Comparison of ENCODE assay signal across 21 mouse cellular contexts in genomic region chr15:78510736-78511135, GRCm38 (mm10). TPM values are rescaled to one million over a fixed set of nuclear protein-coding genes. Genes with fewer than 3 reads are reported as not detected.
DNase-seq lines count a peak whose midpoint lies in the region; ATAC-seq and TF ChIP-seq lines count a peak whose summit lies in the region.
"Had no signal": no experiment of that assay in that cellular context is flagged by ENCODE, and none has a peak within 500 bp of the region (broad histone marks: within the 10 kb centered on the region; RNA-seq: fewer than 3 reads in every experiment).

No protein-coding gene starts in this region.

- 64% methylated on average over 6 of the region's 6 CpGs for WGBS in liver, postnatal 0 days (ENCODE audit: insufficient replicate concordance)
- WGBS in liver, embryonic 12.5 days (ENCODE audit: insufficient replicate concordance), result 68% methylated on average over 6 of the region's 6 CpGs

- no peak for TF ChIP-seq POLR2A in myocyte (IDR thresholded peaks at IDR 0.05; ENCODE audit: insufficient read length, low read depth)

- H3K79me3 ChIP-seq in C2C12 (ENCODE audit: low read depth), result no peaks in the 10 kb centered on the region

- H3K79me2 ChIP-seq in C2C12 (ENCODE audit: control insufficient read depth, insufficient read depth) (no peaks in the 10 kb centered on the region), myocyte (ENCODE audit: control insufficient read depth, insufficient read depth) (no peaks in the 10 kb centered on the region)

- H3K4me2 ChIP-seq in liver, postnatal 0 days (ENCODE audit: low read depth, low read length), result no peak overlapping the region
- no peak overlapping the region for H3K4me2 ChIP-seq in liver, embryonic 12.5 days
- H3K4me2 ChIP-seq in myocyte (ENCODE audit: low read depth), result peak overlapping the region; percentile 25
- H3K4me2 ChIP-seq: embryonic facial prominence, embryonic 12.5 days; hindbrain, embryonic 13.5 days; liver, embryonic 11.5 days had no signal

- no peak for TF ChIP-seq EP300 in liver, postnatal 0 days (IDR thresholded peaks at IDR 0.05; ENCODE audit: low read depth)

- TF ChIP-seq CTCF in liver, postnatal 0 days (IDR thresholded peaks at IDR 0.05; ENCODE audit: low read depth), result no peak
- TF ChIP-seq CTCF in C2C12 (IDR thresholded peaks at IDR 0.05; ENCODE audit: control insufficient read depth, insufficient read depth, insufficient read length), result no peak

- no peak for DNase-seq in liver, postnatal 0 days
- peak; percentile 56 for DNase-seq in T-cell, adult 2 months (ENCODE audit: low spot score)
- DNase-seq in embryo, embryonic 9.5 days (ENCODE audit: extremely low spot score), result no peak
- no peak for DNase-seq in kidney, adult 11 months
- DNase-seq: adrenal gland, postnatal 10 days; cerebellum, adult 11 months; cerebellum, postnatal 36 days; gastrocnemius, postnatal 10 days; kidney, postnatal 14 days; lung, postnatal 10 days; thymus, postnatal 36 days had no signal

- peak overlapping the region; percentile 29; the same call in 1 of the 2 replicates for H3K27ac ChIP-seq in liver, postnatal 0 days (ENCODE audit: low read depth)
- no peak overlapping the region for H3K27ac ChIP-seq in liver, embryonic 12.5 days
- H3K27ac ChIP-seq: embryonic facial prominence, embryonic 12.5 days; hindbrain, embryonic 13.5 days; left cerebral cortex, adult 2 months; stomach, postnatal 0 days had no signal

- H3K36me3 ChIP-seq in liver, postnatal 0 days (replicated peaks; ENCODE audit: insufficient read depth, low read length), result no peaks in the 10 kb centered on the region
- H3K36me3 ChIP-seq in liver, embryonic 12.5 days, result no peaks in the 10 kb centered on the region
- no peaks in the 10 kb centered on the region for H3K36me3 ChIP-seq in C2C12 (ENCODE audit: control insufficient read depth, insufficient read depth)
- no peaks in the 10 kb centered on the region for H3K36me3 ChIP-seq in myocyte (ENCODE audit: control insufficient read depth, insufficient read depth)
- H3K36me3 ChIP-seq: embryonic facial prominence, embryonic 12.5 days; hindbrain, embryonic 13.5 days; limb, embryonic 10.5 days had no signal

- no peak overlapping the region for H3K4me3 ChIP-seq in liver, postnatal 0 days (ENCODE audit: low read depth, low read length)
- H3K4me3 ChIP-seq in liver, embryonic 12.5 days, result no peak overlapping the region
- no peak overlapping the region for H3K4me3 ChIP-seq in C2C12 (ENCODE audit: insufficient read depth, poor library complexity, severe bottlenecking)
- no peak overlapping the region for H3K4me3 ChIP-seq in myocyte
- H3K4me3 ChIP-seq: embryonic facial prominence, embryonic 12.5 days; hindbrain, embryonic 13.5 days; left cerebral cortex, adult 2 months had no signal

- no peaks in the 10 kb centered on the region for H3K27me3 ChIP-seq in liver, postnatal 0 days (ENCODE audit: insufficient read depth, low read length)
- no peaks in the 10 kb centered on the region for H3K27me3 ChIP-seq in liver, embryonic 12.5 days (replicated peaks)
- H3K27me3 ChIP-seq in C2C12 (ENCODE audit: control insufficient read depth, insufficient read depth, insufficient read length) (no peaks in the 10 kb centered on the region), myocyte (ENCODE audit: control insufficient read depth, insufficient read depth, insufficient read length) (no peaks in the 10 kb centered on the region)
- H3K27me3 ChIP-seq: embryonic facial prominence, embryonic 12.5 days; hindbrain, embryonic 13.5 days had no signal

- H3K9ac ChIP-seq in liver, postnatal 0 days (replicated peaks), result no peak overlapping the region
- no peak overlapping the region for H3K9ac ChIP-seq in liver, embryonic 12.5 days
- H3K9ac ChIP-seq: hindbrain, embryonic 13.5 days had no signal

- H3K4me1 ChIP-seq in liver, postnatal 0 days (ENCODE audit: insufficient read depth), result peaks cover 24% of the 10 kb centered on the region
- peaks cover 26% of the 10 kb centered on the region for H3K4me1 ChIP-seq in liver, embryonic 12.5 days

- H3K9me3 ChIP-seq in liver, postnatal 0 days (ENCODE audit: low read length), result no peaks in the 10 kb centered on the region
- no peaks in the 10 kb centered on the region for H3K9me3 ChIP-seq in liver, embryonic 12.5 days (replicated peaks)
- H3K9me3 ChIP-seq: embryonic facial prominence, embryonic 12.5 days; hindbrain, embryonic 13.5 days; limb, embryonic 10.5 days had no signal

- H3ac ChIP-seq in C2C12 (ENCODE audit: control insufficient read depth, insufficient read length, low read depth) (no peak overlapping the region), myocyte (ENCODE audit: control insufficient read depth, insufficient read length) (no peak overlapping the region)

- no peak for ATAC-seq in liver, postnatal 0 days
- ATAC-seq in liver, embryonic 12.5 days, result no peak
- ATAC-seq: intestine, postnatal 0 days had no signal

TF ChIP-seq in C2C12, 6 proteins besides CTCF, POLR2A, EP300 and RAD21:
- peak; percentile 65 for TF ChIP-seq MYOD1 (IDR thresholded peaks at IDR 0.05; ENCODE audit: control insufficient read depth, insufficient read length, low read depth)
- TF ChIP-seq CEBPB (IDR thresholded peaks at IDR 0.05; ENCODE audit: low read depth), result no peak
- no peak for TF ChIP-seq MYOG (IDR thresholded peaks at IDR 0.05; ENCODE audit: control insufficient read depth, extremely low read depth, insufficient read length)
- no peak for TF ChIP-seq FOSL1 (IDR thresholded peaks at IDR 0.05; ENCODE audit: insufficient read depth, low read length, poor library complexity, severe bottlenecking)
- no peak for TF ChIP-seq USF1 (IDR thresholded peaks at IDR 0.05; ENCODE audit: low read depth)
- no peak for TF ChIP-seq MAX (IDR thresholded peaks at IDR 0.05)

TF ChIP-seq in myocyte, 11 proteins besides CTCF, POLR2A, EP300 and RAD21:
- TF ChIP-seq MYOD1 (IDR thresholded peaks at IDR 0.05; ENCODE audit: control insufficient read depth in 1 of 3, insufficient read length in 2 of 3, low read depth in 2 of 3) (peak; percentile 56 to 97 (median 95)), TCF3 (IDR thresholded peaks at IDR 0.05; ENCODE audit: insufficient read length, low read depth) (peak; percentile 53), E2F4 (IDR thresholded peaks at IDR 0.05; ENCODE audit: insufficient read depth) (no peak), CEBPB (IDR thresholded peaks at IDR 0.05; ENCODE audit: insufficient read depth, poor library complexity, severe bottlenecking) (no peak), REST (IDR thresholded peaks at IDR 0.05; ENCODE audit: insufficient read depth, insufficient read length) (no peak), MAX (IDR thresholded peaks at IDR 0.05; ENCODE audit: low read depth) (no peak), SRF (IDR thresholded peaks at IDR 0.05; ENCODE audit: control insufficient read depth, insufficient read length, low read depth) (no peak), POLR2AphosphoS2 (IDR thresholded peaks at IDR 0.05; ENCODE audit: insufficient read length, low read depth) (no peak), USF1 (IDR thresholded peaks at IDR 0.05; ENCODE audit: low read depth) (no peak), MYOG (IDR thresholded peaks at IDR 0.05; ENCODE audit: control insufficient read depth in 1 of 3, insufficient read depth in 1 of 3, insufficient read length in 2 of 3, low read depth in 2 of 3) (peak; percentile 74 to 97 (median 89)), TCF12 (IDR thresholded peaks at IDR 0.05; ENCODE audit: insufficient read depth, poor library complexity, severe bottlenecking) (peak; percentile 85)
TF ChIP-seq in myocyte: peak in this region for 4.

RNA-seq across cellular contexts. Expression of gene Il2rb, which starts 15.7 kb away (rescaled TPM):
- polyA plus RNA-seq in liver, postnatal 0 days (2015; fragmentation: Nextera tagmentation; extraction: Ambion mirVana), result 2.0 and 2.1 TPM in 2 replicates
- polyA plus RNA-seq in liver, embryonic 12.5 days (2016; fragmentation: Nextera tagmentation; extraction: Ambion mirVana), result 0.11 and 0.15 TPM in 2 replicates
- polyA plus RNA-seq in C2C12 (2012; fragmentation: generic; extraction: Trizol), result 0.01 TPM
- polyA plus RNA-seq in myocyte (2012; fragmentation: generic; extraction: Trizol), result 0.67 TPM
- polyA plus RNA-seq: limb, embryonic 10.5 days had no signal

RNA-seq across cellular contexts. Expression of gene C1qtnf6, which starts 20.5 kb away (rescaled TPM):
- polyA plus RNA-seq in liver, postnatal 0 days (2015; fragmentation: Nextera tagmentation; extraction: Ambion mirVana), result 4.3 and 4.4 TPM in 2 replicates
- 5.2 and 5.6 TPM in 2 replicates for polyA plus RNA-seq in liver, embryonic 12.5 days (2016; fragmentation: Nextera tagmentation; extraction: Ambion mirVana)
- polyA plus RNA-seq in C2C12 (2012; fragmentation: generic; extraction: Trizol), result 17.5 TPM
- 66.2 TPM for polyA plus RNA-seq in myocyte (2012; fragmentation: generic; extraction: Trizol)

RNA-seq across cellular contexts. Expression of gene Sstr3, which starts 33.7 kb away (rescaled TPM):
- polyA plus RNA-seq in liver, postnatal 0 days (2015; fragmentation: Nextera tagmentation; extraction: Ambion mirVana), result not detected in 2 replicates
- polyA plus RNA-seq in liver, embryonic 12.5 days (2016; fragmentation: Nextera tagmentation; extraction: Ambion mirVana), result 0.02 TPM in 1 of 2 replicates, not detected in the other
- not detected for polyA plus RNA-seq in C2C12 (2012; fragmentation: generic; extraction: Trizol)
- polyA plus RNA-seq in myocyte (2012; fragmentation: generic; extraction: Trizol), result not detected
- polyA plus RNA-seq: embryonic facial prominence, embryonic 12.5 days; limb, embryonic 10.5 days; liver, embryonic 11.5 days had no signal

RNA-seq across cellular contexts. Expression of gene Tmprss6, which starts 42.3 kb away (rescaled TPM):
- polyA plus RNA-seq in liver, postnatal 0 days (2015; fragmentation: Nextera tagmentation; extraction: Ambion mirVana), result 73.4 and 80.3 TPM in 2 replicates
- 5.9 and 6.7 TPM in 2 replicates for polyA plus RNA-seq in liver, embryonic 12.5 days (2016; fragmentation: Nextera tagmentation; extraction: Ambion mirVana)
- polyA plus RNA-seq in C2C12 (2012; fragmentation: generic; extraction: Trizol), result 0.06 TPM
- polyA plus RNA-seq in myocyte (2012; fragmentation: generic; extraction: Trizol), result 0.08 TPM
